Mouse (Mus musculus): ENCODE results near the gene Cux1.

The Cux1 gene

GRCm38 (mm10) chr5:136428498-136429060 is 138.7 kb downstream of the Cux1 start:
- peak in 1 of 2 experiments; percentile 30 for DNase-seq (ENCODE audit: low spot score in 2 of 2)

DNA sequence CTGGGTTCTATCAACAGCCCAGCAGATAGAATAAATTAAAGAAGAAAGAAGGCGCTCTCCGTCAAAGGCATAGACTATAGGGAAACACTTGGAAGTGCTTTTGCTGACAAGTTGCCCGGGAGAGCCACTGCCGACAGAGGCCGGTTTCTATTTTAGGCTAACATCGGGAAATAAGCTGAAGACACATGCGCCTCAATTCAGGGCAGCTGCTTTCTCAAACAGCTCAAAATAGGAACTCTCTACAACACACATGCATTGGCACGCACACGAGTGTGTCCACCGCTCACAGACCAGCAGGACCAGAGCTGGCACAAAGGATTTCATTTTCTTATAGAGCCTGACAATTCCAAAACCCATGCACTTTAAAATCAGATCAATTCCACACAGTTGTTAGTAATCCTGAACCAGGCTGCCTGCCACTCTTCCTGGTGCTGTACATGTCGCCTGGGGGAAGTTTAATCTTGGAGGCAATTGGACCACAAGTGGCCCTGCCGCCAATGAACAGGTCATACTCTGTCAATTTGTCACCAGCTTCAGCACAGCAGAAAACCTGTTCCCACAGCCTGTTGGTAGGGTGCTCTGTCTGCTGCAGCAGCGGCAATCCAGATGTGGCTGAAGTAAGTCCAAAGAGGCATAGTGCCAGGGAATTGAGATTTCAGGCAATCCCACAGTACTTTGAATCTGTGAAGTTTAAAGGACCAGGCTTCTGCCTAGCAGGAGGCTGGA is 139.4 kb downstream of the Cux1 start:
- DNase-seq (ENCODE audit: low spot score in 2 of 2), result no peak

- no peak for DNase-seq (ENCODE audit: low spot score in 2 of 2)
These were observed 140.0 kb downstream of the Cux1 start for GRCm38 (mm10) chr5:136427121-136427771.

- DNase-seq (ENCODE audit: low spot score in 2 of 2), result no peak
These were observed 144.3 kb downstream of the Cux1 start for GRCm38 (mm10) chr5:136422948-136423347.

GRCm38 (mm10) chr5:136421885-136422284 is 145.4 kb downstream of the Cux1 start:
- no peak for DNase-seq (ENCODE audit: low spot score in 2 of 2)

GRCm38 (mm10) chr5:136421316-136421715 is 146.0 kb downstream of the Cux1 start:
- no peak for DNase-seq (ENCODE audit: low spot score in 2 of 2)

GRCm38 (mm10) chr5:136420342-136420741 is 146.9 kb downstream of the Cux1 start:
- no peak for DNase-seq (ENCODE audit: low spot score in 2 of 2)

DNA sequence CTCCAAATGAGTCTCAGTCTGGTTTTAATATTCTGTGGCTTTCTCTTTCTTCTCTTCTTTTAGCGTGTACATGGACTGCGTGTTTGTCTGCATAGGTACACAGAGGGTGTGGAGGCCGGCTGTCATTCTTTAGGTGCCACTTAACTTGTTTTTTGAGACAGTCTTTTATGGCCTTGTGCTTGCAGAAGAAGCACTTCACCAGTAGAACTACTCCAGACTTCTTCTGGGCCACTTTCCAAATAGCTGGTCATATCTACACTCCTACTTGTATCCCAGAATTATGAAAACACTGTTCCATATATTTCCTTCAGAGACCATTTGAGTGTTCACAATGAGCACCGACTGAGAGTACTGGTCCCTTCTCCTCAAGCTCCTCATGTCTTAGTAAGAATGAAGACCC is 149.4 kb downstream of the Cux1 start:
- DNase-seq (ENCODE audit: low spot score in 2 of 2), result no peak

DNA sequence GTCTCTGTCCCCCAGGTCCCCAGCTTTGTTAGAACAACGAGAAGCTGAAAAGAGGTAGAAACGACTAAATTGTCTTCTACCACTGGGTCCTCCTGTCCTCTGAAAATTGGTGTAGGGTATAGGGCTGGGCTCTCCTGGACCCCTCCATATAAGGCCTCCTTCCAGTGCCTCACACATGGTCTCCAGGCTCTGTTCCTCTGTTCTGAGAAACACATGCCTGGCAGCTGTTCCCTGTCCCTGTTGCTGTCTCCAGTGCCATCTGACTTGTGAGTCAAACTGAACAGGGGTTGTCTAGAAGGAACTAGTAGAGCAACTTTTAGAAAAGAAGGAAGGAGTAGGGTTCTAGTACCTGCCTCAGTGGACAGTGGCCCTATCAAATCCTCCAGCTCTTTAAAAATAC is 152.8 kb downstream of the Cux1 start:
- no peak for DNase-seq (ENCODE audit: low spot score in 2 of 2)

GRCm38 (mm10) chr5:136410681-136411181 is 156.6 kb downstream of the Cux1 start:
- no peak for DNase-seq (ENCODE audit: low spot score in 2 of 2)

DNA sequence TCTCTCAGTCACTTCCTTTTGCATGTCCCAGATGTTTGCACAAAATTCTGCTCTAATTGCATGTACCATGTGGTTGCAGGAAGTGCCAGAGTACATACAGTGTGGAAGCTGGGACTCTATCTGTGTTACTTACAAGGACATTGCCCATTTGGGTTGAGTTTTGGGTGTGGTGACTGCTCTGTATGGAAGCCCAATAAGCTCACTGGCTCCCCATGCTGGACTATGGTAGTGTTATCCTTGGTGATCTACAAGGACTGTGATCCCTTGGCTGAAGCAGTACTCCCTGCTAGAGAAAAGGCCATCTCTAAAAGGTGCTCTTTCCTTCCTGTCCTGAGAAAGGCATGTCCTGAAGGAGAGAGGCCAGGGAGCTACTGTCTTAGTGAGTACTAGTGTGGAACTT is 160.9 kb downstream of the Cux1 start:
- DNase-seq (ENCODE audit: low spot score in 2 of 2), result no peak

DNA sequence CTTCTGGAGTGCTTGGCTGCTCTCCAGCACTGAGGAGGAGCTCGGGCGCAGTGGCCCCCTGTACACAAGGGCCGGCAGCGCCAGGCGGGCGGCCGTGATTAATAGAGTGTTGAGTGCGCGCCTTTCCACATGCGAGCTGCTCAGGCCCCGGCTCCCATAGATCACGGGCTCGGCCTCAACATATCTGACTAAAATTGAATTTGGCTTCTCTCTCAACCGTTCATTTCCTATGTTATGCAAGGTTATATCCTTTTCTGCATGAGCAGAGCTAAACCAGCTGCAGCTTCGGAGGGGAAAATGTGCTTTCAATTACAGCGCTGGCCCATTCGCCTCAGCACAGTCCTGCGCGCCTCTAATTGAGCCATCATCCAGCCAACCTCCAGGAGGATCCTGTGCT is 163.7 kb downstream of the Cux1 start:
- DNase-seq (ENCODE audit: low spot score in 2 of 2), result no peak

DNA sequence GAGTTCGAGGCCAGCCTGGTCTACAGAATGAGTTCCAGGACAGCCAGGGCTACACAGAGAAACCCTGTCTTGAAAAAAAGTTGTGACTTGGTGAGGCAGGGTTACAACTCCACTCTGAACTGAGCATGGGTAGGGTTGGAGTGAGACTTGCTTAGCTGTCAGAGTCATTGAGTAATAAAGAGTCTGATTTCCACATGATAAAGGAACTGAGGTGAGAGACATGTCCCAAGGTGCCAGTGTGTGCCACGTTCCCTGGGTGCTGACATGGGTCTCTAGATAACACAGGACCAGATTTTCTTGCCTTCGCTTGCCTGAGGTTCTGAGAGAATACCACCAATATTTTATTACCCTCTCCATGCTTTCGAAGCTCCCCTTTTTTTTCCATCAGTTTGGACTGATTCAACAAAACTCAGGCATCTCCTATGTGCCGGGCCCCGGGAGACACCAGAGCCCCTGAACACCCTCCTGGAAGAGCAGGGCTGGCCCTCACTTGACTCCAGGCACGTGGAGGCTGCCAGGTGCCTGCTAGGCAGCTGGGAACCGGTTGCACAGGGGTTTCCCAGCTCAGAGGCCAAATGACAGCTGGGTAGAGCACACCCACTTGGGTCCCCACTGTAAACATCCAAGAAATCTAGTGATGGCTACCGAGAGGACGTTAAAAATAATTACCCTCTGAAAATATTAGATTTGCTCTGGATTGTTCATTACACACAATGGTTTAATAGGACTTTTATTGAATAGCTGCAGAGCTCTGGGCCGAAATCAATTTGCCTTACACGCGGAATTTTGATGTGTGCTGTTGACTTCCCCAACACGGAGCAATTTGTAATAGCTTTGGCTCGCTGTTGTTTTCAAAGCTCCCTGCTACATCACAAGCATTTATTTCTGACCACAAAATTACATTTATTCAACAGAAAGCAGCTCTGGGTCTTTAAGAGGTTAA is 164.4 kb downstream of the Cux1 start:
- DNase-seq (ENCODE audit: low spot score in 2 of 2), result no peak

- DNase-seq (ENCODE audit: low spot score in 2 of 2), result no peak
These were observed 168.6 kb downstream of the Cux1 start for GRCm38 (mm10) chr5:136398706-136399105.

DNA sequence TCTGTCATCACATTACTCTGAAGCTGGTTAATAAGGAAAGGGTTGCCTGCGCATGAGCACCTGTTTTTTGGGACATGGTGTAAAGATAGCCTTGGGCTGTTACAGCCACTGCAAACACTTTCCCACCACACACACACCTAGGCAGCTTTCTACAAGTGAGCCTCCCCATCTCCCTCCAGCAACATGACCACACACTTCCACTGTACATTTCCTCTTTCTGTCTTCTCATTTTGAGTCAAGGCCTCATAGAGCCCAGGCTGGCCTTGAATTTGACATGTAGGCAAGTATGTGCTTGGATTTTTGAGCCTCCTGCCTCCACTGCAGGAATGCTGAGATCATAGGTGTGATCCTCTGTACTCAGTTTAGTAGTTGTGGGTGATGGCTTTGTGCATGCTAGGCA is 170.6 kb downstream of the Cux1 start:
- no peak for DNase-seq (ENCODE audit: low spot score in 2 of 2)

DNA sequence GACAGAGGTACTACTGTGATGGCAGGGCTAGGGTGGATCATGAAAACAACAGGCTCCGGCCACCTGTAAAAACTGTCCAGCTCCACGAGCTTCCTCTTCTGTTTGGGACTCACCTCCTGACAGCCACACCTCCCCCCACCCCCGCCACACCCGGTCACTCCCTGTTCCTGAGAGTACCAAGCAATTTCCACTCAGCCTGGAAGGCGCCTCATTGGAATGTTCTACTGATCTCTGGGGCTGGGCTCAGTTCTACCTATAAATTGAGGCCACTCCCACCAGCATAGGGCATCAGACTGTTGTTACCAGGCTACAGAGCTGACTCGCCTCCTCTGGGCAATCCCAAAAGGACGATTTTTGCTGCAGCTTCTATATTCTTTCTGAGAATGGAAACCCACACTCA is 171.0 kb downstream of the Cux1 start:
- DNase-seq (ENCODE audit: low spot score in 2 of 2), result no peak

DNA sequence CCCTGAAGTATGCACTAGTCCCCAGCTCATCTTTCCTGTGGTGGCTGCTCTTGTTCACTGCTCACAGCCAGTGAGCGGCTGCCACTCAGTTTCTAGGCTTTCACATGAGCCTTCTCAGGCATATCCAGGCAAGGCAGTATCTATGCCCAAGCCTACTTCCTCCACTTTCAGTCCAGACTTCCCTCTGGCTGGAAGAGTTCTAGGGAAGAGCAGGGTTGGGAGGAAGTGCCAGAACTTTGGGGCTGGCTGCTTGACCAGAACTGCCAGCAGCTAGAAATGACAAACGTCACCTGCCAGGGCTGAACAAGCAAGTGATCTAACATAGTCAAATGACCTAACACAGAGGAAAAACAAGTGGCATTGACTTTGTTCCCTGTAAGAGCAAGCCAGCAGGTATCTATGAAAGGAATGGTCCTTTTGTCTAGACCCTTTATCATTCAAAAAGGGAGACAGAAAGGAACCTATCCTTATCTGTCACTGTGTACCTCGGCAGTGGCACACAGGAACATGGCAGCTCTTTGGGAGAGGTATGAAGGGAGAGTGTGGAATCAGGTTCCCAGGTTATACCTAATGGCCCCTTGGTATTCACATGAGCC is 171.6 kb downstream of the Cux1 start:
- DNase-seq (ENCODE audit: low spot score in 2 of 2), result no peak

DNA sequence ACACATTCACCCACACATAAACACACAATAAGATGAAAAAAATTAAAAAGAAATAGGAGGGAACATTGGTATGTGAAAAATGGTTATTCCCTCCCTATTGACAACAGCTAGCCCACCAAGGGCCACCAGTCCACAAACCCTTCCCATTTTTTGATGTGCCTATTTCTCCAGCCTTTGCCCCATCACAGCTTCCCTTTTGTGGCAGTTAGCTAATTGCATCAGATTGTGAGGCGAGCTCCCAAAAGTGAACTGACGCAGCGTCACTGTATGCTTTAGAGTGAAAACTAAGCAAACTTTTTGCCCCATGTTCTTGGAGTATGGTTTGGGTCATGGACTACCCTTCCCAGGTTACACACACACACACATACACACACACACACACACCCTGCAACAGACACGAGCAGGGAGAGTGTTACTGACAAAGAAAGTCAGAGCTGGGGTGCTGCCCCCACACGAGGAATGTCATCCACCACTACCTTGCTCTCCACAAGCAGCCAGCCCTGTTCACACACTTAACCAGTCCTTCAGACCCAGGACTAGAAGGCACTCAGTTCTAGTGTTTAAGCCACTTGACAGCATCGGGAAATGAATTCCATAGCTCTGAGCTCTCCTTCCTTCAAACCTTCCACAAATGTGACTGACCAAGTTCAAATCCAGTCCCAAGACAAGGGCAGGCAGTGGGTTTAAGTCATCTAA is 172.6 kb downstream of the Cux1 start:
- DNase-seq (ENCODE audit: low spot score in 2 of 2), result no peak

DNA sequence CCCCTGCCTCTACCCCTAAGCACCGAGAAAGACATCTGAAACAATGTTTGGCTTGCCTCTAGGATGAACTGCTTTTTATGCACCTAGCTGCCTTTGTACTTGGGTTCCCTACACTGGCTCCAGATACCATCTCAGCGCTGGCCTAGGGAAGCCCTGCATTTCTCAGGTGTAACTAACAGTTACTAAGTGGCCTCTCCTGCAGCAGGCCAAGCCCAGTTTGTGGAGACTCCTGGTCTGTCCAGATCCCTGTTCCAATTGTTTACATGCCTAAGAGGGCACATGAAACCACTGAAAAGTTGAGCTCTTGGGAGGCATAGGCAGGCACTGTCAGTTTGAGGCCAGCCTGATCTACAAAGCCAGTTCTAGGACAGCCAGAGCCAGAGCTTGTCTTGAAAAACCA is 173.7 kb downstream of the Cux1 start:
- DNase-seq (ENCODE audit: low spot score in 2 of 2), result no peak

DNA sequence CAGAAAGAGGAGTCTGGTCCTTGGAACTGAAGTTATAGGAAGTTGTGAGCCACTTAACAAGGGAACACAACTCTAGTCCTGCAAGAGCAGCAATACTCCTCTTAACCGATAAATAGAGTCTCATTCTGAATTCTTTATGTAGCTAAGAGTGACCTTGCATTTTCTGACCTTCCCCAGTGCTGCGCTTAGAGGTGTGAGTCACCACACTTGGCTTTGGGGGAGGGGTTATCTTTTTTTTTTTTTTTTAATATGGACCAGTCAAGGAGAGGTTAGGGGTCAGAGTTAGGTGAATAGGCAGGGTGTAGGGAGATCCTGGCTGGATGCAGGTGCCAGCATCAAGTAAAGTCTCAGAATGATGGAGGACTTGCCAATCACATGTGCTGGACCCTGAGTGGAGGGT is 180.5 kb downstream of the Cux1 start:
- no peak for DNase-seq (ENCODE audit: low spot score in 2 of 2)

DNA sequence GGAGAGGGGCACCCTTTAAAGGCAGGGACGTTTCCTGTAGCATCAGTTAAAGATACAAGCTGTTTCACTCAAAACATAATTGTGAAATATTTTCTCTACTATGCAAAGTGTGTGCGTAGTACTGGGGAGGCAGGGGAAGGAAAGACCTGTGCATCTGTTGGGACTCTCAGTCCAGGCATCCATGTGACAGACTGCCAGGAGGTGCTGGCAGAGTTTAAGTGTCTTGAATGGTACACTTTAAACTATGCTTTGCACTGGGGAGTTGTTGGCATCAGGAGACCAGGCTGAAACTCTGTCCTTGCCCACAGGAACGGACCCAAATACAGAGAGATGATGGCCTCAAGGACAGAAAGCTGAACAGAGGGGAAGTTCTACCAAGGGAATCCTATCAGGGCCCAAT is 182.1 kb downstream of the Cux1 start:
- no peak for DNase-seq (ENCODE audit: low spot score in 2 of 2)
